29 mouse cellular contexts compared by ENCODE assay signal in genomic region chr9:81968935-81969334, GRCm38 (mm10).
DNase-seq lines count a peak whose midpoint lies in the region; ATAC-seq and TF ChIP-seq lines count a peak whose summit lies in the region.
"Had no signal": no experiment of that assay in that cellular context is flagged by ENCODE, and none has a peak within 500 bp of the region (broad histone marks: within the 10 kb centered on the region; RNA-seq: fewer than 3 reads in every experiment).

No protein-coding gene starts in this region.

- H3K9ac ChIP-seq in intestine, postnatal 0 days (ENCODE audit: low read depth, low read length) = no peak overlapping the region
- H3K9ac ChIP-seq in intestine, embryonic 15.5 days = no peak overlapping the region
- no peak overlapping the region for H3K9ac ChIP-seq in lung, embryonic 14.5 days
- no peak overlapping the region for H3K9ac ChIP-seq in stomach, postnatal 0 days (ENCODE audit: low read length)
- H3K9ac ChIP-seq: embryonic facial prominence, embryonic 15.5 days; forebrain, postnatal 0 days; heart, embryonic 13.5 days; hindbrain, embryonic 12.5 days; midbrain, embryonic 15.5 days; neural tube, embryonic 12.5 days had no signal

- H3K4me1 ChIP-seq in intestine, postnatal 0 days (replicated peaks; ENCODE audit: control insufficient read depth, insufficient read depth, low read length) = no peaks in the 10 kb centered on the region
- H3K4me1 ChIP-seq in intestine, embryonic 15.5 days (replicated peaks) = no peaks in the 10 kb centered on the region
- no peaks in the 10 kb centered on the region for H3K4me1 ChIP-seq in lung, embryonic 14.5 days (ENCODE audit: insufficient read depth)
- no peaks in the 10 kb centered on the region for H3K4me1 ChIP-seq in stomach, postnatal 0 days (replicated peaks; ENCODE audit: control insufficient read depth, insufficient read depth)
- H3K4me1 ChIP-seq: embryonic facial prominence, embryonic 15.5 days; heart, embryonic 13.5 days; hindbrain, embryonic 12.5 days; limb, embryonic 10.5 days; megakaryocyte, embryonic 14.5 days; midbrain, embryonic 15.5 days; neural tube, embryonic 12.5 days had no signal

- DNase-seq in lung, embryonic 14.5 days = no peak
- DNase-seq in lung, postnatal 36 days = no peak
- peak; percentile 13 for DNase-seq in WW6 (ENCODE audit: low read depth, low spot score)
- DNase-seq in stomach, postnatal 0 days (ENCODE audit: low spot score) = no peak
- no peak for DNase-seq in gastrocnemius, adult 18-20 months (ENCODE audit: low spot score)
- no peak for DNase-seq in gastrocnemius, postnatal 14 days
- DNase-seq: adrenal gland, postnatal 10 days; cerebellum, adult 2 months; cerebellum, postnatal 25 days; embryo, embryonic 11 days; forebrain, postnatal 0 days; gastrocnemius, adult 2 months; heart, adult 11 months; kidney, postnatal 4 days; layer of hippocampus, adult 9-11 months; liver; lung, adult 18-20 months; lung, postnatal 14 days; right cerebral cortex, postnatal 14 days had no signal

- no peaks in the 10 kb centered on the region for H3K36me3 ChIP-seq in intestine, postnatal 0 days (ENCODE audit: control insufficient read depth, insufficient read depth)
- no peaks in the 10 kb centered on the region for H3K36me3 ChIP-seq in intestine, embryonic 15.5 days
- no peaks in the 10 kb centered on the region for H3K36me3 ChIP-seq in lung, embryonic 14.5 days (ENCODE audit: insufficient read depth)
- H3K36me3 ChIP-seq in stomach, postnatal 0 days (ENCODE audit: control insufficient read depth, insufficient read depth, low read length) = no peaks in the 10 kb centered on the region
- H3K36me3 ChIP-seq: embryonic facial prominence, embryonic 15.5 days; heart, embryonic 13.5 days; hindbrain, embryonic 12.5 days; limb, embryonic 10.5 days; midbrain, embryonic 15.5 days; neural tube, embryonic 12.5 days had no signal

- H3K27ac ChIP-seq in intestine, postnatal 0 days (ENCODE audit: low read depth, low read length) = no peak overlapping the region
- no peak overlapping the region for H3K27ac ChIP-seq in intestine, embryonic 15.5 days
- H3K27ac ChIP-seq in lung, embryonic 14.5 days (ENCODE audit: low read depth) = no peak overlapping the region
- no peak overlapping the region for H3K27ac ChIP-seq in stomach, postnatal 0 days (replicated peaks)
- H3K27ac ChIP-seq: embryonic facial prominence, embryonic 15.5 days; gastrocnemius, adult 2 months; heart, embryonic 13.5 days; hindbrain, embryonic 12.5 days; limb, embryonic 10.5 days; midbrain, embryonic 15.5 days; neural tube, embryonic 12.5 days had no signal

- no peak overlapping the region for H3K4me2 ChIP-seq in intestine, postnatal 0 days (replicated peaks; ENCODE audit: low read depth)
- H3K4me2 ChIP-seq in intestine, embryonic 15.5 days (replicated peaks) = no peak overlapping the region
- no peak overlapping the region for H3K4me2 ChIP-seq in lung, embryonic 14.5 days
- H3K4me2 ChIP-seq in stomach, postnatal 0 days (replicated peaks; ENCODE audit: low read depth) = no peak overlapping the region
- H3K4me2 ChIP-seq: embryonic facial prominence, embryonic 15.5 days; heart, embryonic 13.5 days; hindbrain, embryonic 12.5 days; midbrain, embryonic 15.5 days; neural tube, embryonic 12.5 days had no signal

- 0 out of 2 replicates have a peak, but pooled peaks have one; percentile 9 for TF ChIP-seq CTCF in intestine, postnatal 0 days (IDR thresholded peaks at IDR 0.05; ENCODE audit: low read depth)
- TF ChIP-seq CTCF in lung, embryonic 14.5 days (IDR thresholded peaks at IDR 0.05; ENCODE audit: low read depth) = 0 out of 2 replicates have a peak, but pooled peaks have one; percentile 6
- TF ChIP-seq CTCF in stomach, postnatal 0 days (IDR thresholded peaks at IDR 0.05; ENCODE audit: low read depth) = peak; percentile 22

- TF ChIP-seq EP300 in stomach, postnatal 0 days (optimal IDR thresholded peaks at IDR 0.05) = no peak

- H3K27me3 ChIP-seq in intestine, postnatal 0 days (replicated peaks; ENCODE audit: control insufficient read depth, insufficient read depth, low read length) = no peaks in the 10 kb centered on the region
- H3K27me3 ChIP-seq in intestine, embryonic 15.5 days (replicated peaks) = no peaks in the 10 kb centered on the region
- no peaks in the 10 kb centered on the region for H3K27me3 ChIP-seq in lung, embryonic 14.5 days (ENCODE audit: insufficient read depth, low read length)
- no peaks in the 10 kb centered on the region for H3K27me3 ChIP-seq in stomach, postnatal 0 days (ENCODE audit: control insufficient read depth, insufficient read depth, low read length)
- H3K27me3 ChIP-seq: embryonic facial prominence, embryonic 15.5 days; heart, embryonic 13.5 days; hindbrain, embryonic 12.5 days; megakaryocyte, embryonic 14.5 days; midbrain, embryonic 15.5 days; neural tube, embryonic 12.5 days had no signal

- intact Hi-C loops in gastrocnemius, postnatal 14 days (cut with DNase I; ENCODE audit: low total_unique reads) = no loop called here

- 45% methylated on average over 2 of the region's 2 CpGs for WGBS in intestine, postnatal 0 days
- WGBS in intestine, embryonic 15.5 days = 54% methylated on average over 2 of the region's 2 CpGs
- 45% methylated on average over 2 of the region's 2 CpGs for WGBS in lung, embryonic 14.5 days
- WGBS in stomach, postnatal 0 days = 57% methylated on average over 2 of the region's 2 CpGs

- no peak overlapping the region for H3K4me3 ChIP-seq in intestine, postnatal 0 days (ENCODE audit: low read depth, low read length)
- no peak overlapping the region for H3K4me3 ChIP-seq in intestine, embryonic 15.5 days (replicated peaks)
- H3K4me3 ChIP-seq in lung, embryonic 14.5 days (ENCODE audit: low read depth, low read length) = no peak overlapping the region
- no peak overlapping the region for H3K4me3 ChIP-seq in stomach, postnatal 0 days (ENCODE audit: low read depth, low read length)
- H3K4me3 ChIP-seq: embryonic facial prominence, embryonic 15.5 days; gastrocnemius, adult 2 months; heart, embryonic 13.5 days; hindbrain, embryonic 12.5 days; limb, embryonic 10.5 days; megakaryocyte, embryonic 14.5 days; midbrain, embryonic 15.5 days; neural tube, embryonic 12.5 days had no signal

- ATAC-seq in intestine, postnatal 0 days = no peak
- ATAC-seq in intestine, embryonic 15.5 days = no peak
- ATAC-seq in lung, embryonic 14.5 days (ENCODE audit: insufficient read depth) = no peak
- ATAC-seq in stomach, postnatal 0 days (ENCODE audit: low FRiP score, low TSS enrichment) = no peak
- ATAC-seq: forebrain, postnatal 0 days; inflammation-experienced regulatory T-cells, adult 6 months; midbrain, embryonic 15.5 days had no signal

- H3K9me3 ChIP-seq in intestine, postnatal 0 days (ENCODE audit: control insufficient read depth) = no peaks in the 10 kb centered on the region
- H3K9me3 ChIP-seq in intestine, embryonic 15.5 days = no peaks in the 10 kb centered on the region
- H3K9me3 ChIP-seq in lung, embryonic 14.5 days (ENCODE audit: low read depth, low read length) = no peaks in the 10 kb centered on the region
- H3K9me3 ChIP-seq in stomach, postnatal 0 days (ENCODE audit: control insufficient read depth, low read length) = no peaks in the 10 kb centered on the region
- H3K9me3 ChIP-seq: embryonic facial prominence, embryonic 15.5 days; heart, embryonic 13.5 days; hindbrain, embryonic 12.5 days; limb, embryonic 10.5 days; megakaryocyte, embryonic 14.5 days; midbrain, embryonic 15.5 days; neural tube, embryonic 12.5 days had no signal
